Mouse (Mus musculus) myocyte (in vitro differentiated cells): ENCODE data around the gene Bfsp2. TPM values are rescaled to one million over a fixed set of nuclear protein-coding genes. Genes with fewer than 3 reads are reported as not detected.
A peak's percentile ranks its signal among the peaks of the same experiment; 100 is the strongest.
"Not testable (repeated sequence)": the region's sequence is repeated elsewhere in the genome, so short reads cannot be mapped to it uniquely, and the experiment has no call there.

Experiments
- H3K27me3 ChIP-seq: one replicate; pipeline ENCODE4 v1.6.1; 2011; ENCODE audit not compliant: control insufficient read depth, insufficient read depth, insufficient read length
- H3K36me3 ChIP-seq: one replicate; pipeline ENCODE4 v1.6.1; 2011; ENCODE audit not compliant: control insufficient read depth, insufficient read depth
- H3K4me2 ChIP-seq: one replicate; pipeline ENCODE4 v1.6.1; 2011; ENCODE audit warnings: low read depth, control low read depth
- H3K4me3 ChIP-seq: one replicate; pipeline ENCODE4 v1.5.1; 2011; ENCODE audit warnings: mild to moderate bottlenecking, control low read depth, moderate library complexity
- H3K79me2 ChIP-seq: one replicate; pipeline ENCODE4 v1.6.1; 2011; ENCODE audit not compliant: control insufficient read depth, insufficient read depth
- H3ac ChIP-seq: one replicate; pipeline ENCODE4 v1.6.1; 2011; ENCODE audit not compliant: control insufficient read depth, insufficient read length
- CEBPB ChIP-seq: IDR thresholded peaks from 2 replicates; pipeline ENCODE4 v1.6.1; 2011; ENCODE audit warnings: mild to moderate bottlenecking, moderate library complexity; ENCODE audit not compliant: poor library complexity, insufficient read depth, severe bottlenecking
- E2F4 ChIP-seq: IDR thresholded peaks from one replicate; pipeline ENCODE4 v1.6.1; 2011; ENCODE audit warnings: mild to moderate bottlenecking, control low read depth, moderate library complexity; ENCODE audit not compliant: insufficient read depth
- MAX ChIP-seq: IDR thresholded peaks from one replicate; pipeline ENCODE4 v1.6.1; 2011; ENCODE audit warnings: low read depth, mild to moderate bottlenecking, control low read depth
- MYOD1 ChIP-seq, 3 experiments: IDR thresholded peaks; one replicate each; pipeline ENCODE4 v1.6.1; 2011; ENCODE audit warnings: control low read depth in 2 of 3, low read depth in 2 of 3, mild to moderate bottlenecking in 2 of 3, moderate library complexity in 1 of 3; ENCODE audit not compliant: insufficient read length in 2 of 3, control insufficient read depth in 1 of 3
- MYOG ChIP-seq, 3 experiments: IDR thresholded peaks; one replicate each; pipeline ENCODE4 v1.6.1; 2011; ENCODE audit warnings: control low read depth in 2 of 3, low read depth in 2 of 3, mild to moderate bottlenecking in 2 of 3; ENCODE audit not compliant: insufficient read length in 2 of 3, control insufficient read depth in 1 of 3, insufficient read depth in 1 of 3
- POLR2A ChIP-seq: IDR thresholded peaks from one replicate; pipeline ENCODE4 v1.6.1; 2011; ENCODE audit warnings: low read depth, mild to moderate bottlenecking, control low read depth, moderate library complexity; ENCODE audit not compliant: insufficient read length
- POLR2AphosphoS2 ChIP-seq: IDR thresholded peaks from one replicate; pipeline ENCODE4 v1.6.1; 2011; ENCODE audit warnings: low read depth, control low read depth; ENCODE audit not compliant: insufficient read length
- REST ChIP-seq: IDR thresholded peaks from one replicate; pipeline ENCODE4 v1.6.1; 2011; ENCODE audit warnings: mild to moderate bottlenecking, control low read depth, moderate library complexity; ENCODE audit not compliant: insufficient read depth, insufficient read length
- SRF ChIP-seq: IDR thresholded peaks from one replicate; pipeline ENCODE4 v1.6.1; 2011; ENCODE audit warnings: low read depth; ENCODE audit not compliant: control insufficient read depth, insufficient read length
- TCF12 ChIP-seq: IDR thresholded peaks from one replicate; pipeline ENCODE4 v1.6.1; 2011; ENCODE audit warnings: mild to moderate bottlenecking, control low read depth; ENCODE audit not compliant: poor library complexity, insufficient read depth, severe bottlenecking
- TCF3 ChIP-seq: IDR thresholded peaks from one replicate; pipeline ENCODE4 v1.6.1; 2011; ENCODE audit warnings: low read depth, control low read depth; ENCODE audit not compliant: insufficient read length
- USF1 ChIP-seq: IDR thresholded peaks from one replicate; pipeline ENCODE4 v1.6.1; 2011; ENCODE audit warnings: low read depth, mild to moderate bottlenecking, control low read depth, moderate library complexity
- polyA plus RNA-seq: library from polyadenylated mRNA; unstranded; fragments of >200 nt; fragmentation: generic; extraction: Trizol; gene quantifications from one replicate; pipeline ENCODE4 v1.2.1, GENCODE M21; 2012; ENCODE audit warnings: missing spikeins

Gene Bfsp2
- polyA plus RNA-seq, 1 experiment: 0.25 TPM

GRCm38 (mm10) chr9:103418786-103419185, 61.4 kb downstream of the Bfsp2 start:
- Histone ChIP-seq H3K4me3 (no peak overlapping the region), H3K79me2 (no peaks in the 10 kb centered on the region), H3ac (no peak overlapping the region), H3K27me3 (no peaks in the 10 kb centered on the region), H3K36me3 (no peaks in the 10 kb centered on the region), H3K4me2 (no peak overlapping the region)
- TF ChIP-seq POLR2AphosphoS2 (no peak), MYOG (IDR thresholded peaks at IDR 0.05; ENCODE audit: control insufficient read depth in 1 of 3, insufficient read depth in 1 of 3, insufficient read length in 2 of 3, low read depth in 2 of 3) (no peak), TCF3 (no peak), MYOD1 (IDR thresholded peaks at IDR 0.05; ENCODE audit: control insufficient read depth in 1 of 3, insufficient read length in 2 of 3, low read depth in 2 of 3) (no peak), USF1 (no peak), TCF12 (no peak), CEBPB (no peak), POLR2A (no peak), REST (no peak), SRF (no peak), MAX (no peak), E2F4 (no peak)

- H3K4me3 ChIP-seq, H3ac ChIP-seq, H3K27me3 ChIP-seq, H3K4me2 ChIP-seq, H3K79me2 ChIP-seq, H3K36me3 ChIP-seq: not testable (repeated sequence)
Measured at GRCm38 (mm10) chr9:103418267-103418666, 62.0 kb downstream of the Bfsp2 start.

GRCm38 (mm10) chr9:103413457-103413856, 66.8 kb downstream of the Bfsp2 start:
- H3K36me3 ChIP-seq: no peaks in the 10 kb centered on the region
- TF ChIP-seq SRF: no peak
- TF ChIP-seq TCF3: no peak
- TF ChIP-seq TCF12: no peak
- no peak for TF ChIP-seq MYOG (IDR thresholded peaks at IDR 0.05; ENCODE audit: control insufficient read depth in 1 of 3, insufficient read depth in 1 of 3, insufficient read length in 2 of 3, low read depth in 2 of 3)
- TF ChIP-seq MAX: no peak
- no peak for TF ChIP-seq POLR2AphosphoS2
- TF ChIP-seq USF1: no peak
- TF ChIP-seq CEBPB: no peak
- TF ChIP-seq POLR2A: no peak
- no peak for TF ChIP-seq E2F4
- no peak for TF ChIP-seq REST
- TF ChIP-seq MYOD1 (IDR thresholded peaks at IDR 0.05; ENCODE audit: control insufficient read depth in 1 of 3, insufficient read length in 2 of 3, low read depth in 2 of 3): no peak
- no peak overlapping the region for H3K4me3 ChIP-seq
- H3K79me2 ChIP-seq: no peaks in the 10 kb centered on the region
- no peak overlapping the region for H3ac ChIP-seq
- H3K4me2 ChIP-seq: no peak overlapping the region
- H3K27me3 ChIP-seq: no peaks in the 10 kb centered on the region

GRCm38 (mm10) chr9:103409119-103409518, 71.1 kb downstream of the Bfsp2 start:
- H3K79me2 ChIP-seq: no peaks in the 10 kb centered on the region
- H3K4me3 ChIP-seq: no peak overlapping the region
- no peaks in the 10 kb centered on the region for H3K27me3 ChIP-seq
- H3K4me2 ChIP-seq: peak overlapping the region; percentile 44
- no peaks in the 10 kb centered on the region for H3K36me3 ChIP-seq
- no peak overlapping the region for H3ac ChIP-seq
- TF ChIP-seq REST: no peak

- H3K4me3 ChIP-seq: no peak overlapping the region
- H3K27me3 ChIP-seq: no peaks in the 10 kb centered on the region
- H3K4me2 ChIP-seq: peak overlapping the region; percentile 44
- TF ChIP-seq CEBPB: no peak
- peak; percentile 84 for TF ChIP-seq TCF12
- peak; percentile 82 for TF ChIP-seq TCF3
- TF ChIP-seq SRF: no peak
- peak; percentile 63 to 97 (median 91) for TF ChIP-seq MYOD1 (IDR thresholded peaks at IDR 0.05; ENCODE audit: control insufficient read depth in 1 of 3, insufficient read length in 2 of 3, low read depth in 2 of 3)
- peak in 2 of 3 experiments; percentile 43 to 68 for TF ChIP-seq MYOG (IDR thresholded peaks at IDR 0.05; ENCODE audit: control insufficient read depth in 1 of 3, insufficient read depth in 1 of 3, insufficient read length in 2 of 3, low read depth in 2 of 3)
- no peaks in the 10 kb centered on the region for H3K79me2 ChIP-seq
- no peaks in the 10 kb centered on the region for H3K36me3 ChIP-seq
- H3ac ChIP-seq: no peak overlapping the region
Measured at GRCm38 (mm10) chr9:103408136-103408777, 72.0 kb downstream of the Bfsp2 start.
